Mouse (Mus musculus): ENCODE measurements around the gene Kiss1.

The Kiss1 gene

DNA sequence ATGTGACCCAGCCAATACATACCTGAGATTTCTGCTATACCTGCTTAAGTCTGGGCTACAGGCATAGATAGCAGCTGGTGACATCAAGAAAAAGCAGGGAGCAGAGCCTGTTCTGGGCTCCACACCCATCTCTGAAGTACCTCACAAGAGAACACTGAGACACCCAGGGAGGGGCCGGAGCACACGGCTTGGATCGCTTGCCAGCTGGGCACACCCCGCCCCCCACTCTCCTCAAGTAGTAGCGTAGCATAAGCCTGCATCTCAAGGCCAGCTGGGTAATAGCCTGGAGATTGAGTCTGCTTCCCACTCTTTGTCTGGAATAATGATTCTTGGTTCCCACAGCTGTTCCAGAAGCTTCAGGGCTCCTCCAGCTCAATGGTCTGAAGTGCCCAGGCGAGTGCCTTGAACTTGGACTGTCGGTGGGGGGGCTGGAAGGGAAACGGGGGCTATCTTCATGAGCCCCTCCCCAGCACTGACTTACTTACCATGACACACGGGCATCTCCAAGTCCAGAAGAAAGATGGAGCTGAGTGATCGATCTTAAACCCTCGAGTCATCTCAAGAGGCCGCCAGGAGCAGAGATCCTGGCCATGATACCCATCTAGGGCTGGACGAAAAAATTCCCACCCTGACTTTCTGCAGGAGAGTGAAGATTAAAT lies at the start of gene Kiss1:
Gene Kiss1, plus strand, starts transcription at position 609 of the 659 bp plus-strand sequence.
- DNase-seq (ENCODE audit: low read depth, low spot score): no peak

DNA sequence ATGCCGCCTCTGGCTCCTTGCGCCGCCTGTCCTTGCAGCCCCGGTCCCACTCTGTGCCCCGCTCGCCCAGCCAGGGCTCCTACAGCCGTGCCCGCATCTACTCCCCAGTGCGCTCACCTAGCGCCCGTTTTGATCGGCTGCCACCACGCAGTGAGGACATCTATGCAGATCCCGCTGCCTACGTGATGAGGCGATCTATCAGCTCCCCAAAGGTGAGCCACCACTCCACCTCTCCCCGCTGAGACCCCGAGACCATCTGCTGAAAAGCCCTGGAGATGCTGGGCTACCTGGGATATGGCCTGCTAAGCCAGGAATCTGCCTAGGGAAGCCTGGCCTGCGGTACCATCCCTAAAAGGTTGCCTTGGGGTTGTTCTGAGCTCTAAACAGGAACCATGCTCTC lies 47.5 kb upstream of the Kiss1 start:
- no peak for DNase-seq (ENCODE audit: low read depth, low spot score)

DNA sequence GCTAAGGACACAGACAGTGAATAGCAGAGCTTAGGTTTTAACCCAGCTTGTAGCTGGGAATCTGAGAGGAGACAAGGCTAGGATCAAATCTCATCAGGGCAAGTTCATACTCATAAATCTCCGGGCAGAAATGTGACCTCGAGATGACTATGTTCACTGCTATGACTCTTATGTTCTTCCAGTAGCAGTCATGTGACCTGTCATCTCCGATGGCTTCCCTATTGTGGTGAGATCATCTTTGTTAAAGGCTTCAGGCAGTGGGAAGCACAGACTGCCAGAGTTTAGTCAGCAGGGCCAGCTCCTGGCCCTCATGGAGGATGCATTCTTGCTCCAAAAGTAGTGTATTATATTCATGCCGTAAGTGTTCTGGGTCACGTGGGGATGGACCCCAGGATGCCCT lies 44.7 kb upstream of the Kiss1 start:
- no peak for DNase-seq (ENCODE audit: low read depth, low spot score)

DNA sequence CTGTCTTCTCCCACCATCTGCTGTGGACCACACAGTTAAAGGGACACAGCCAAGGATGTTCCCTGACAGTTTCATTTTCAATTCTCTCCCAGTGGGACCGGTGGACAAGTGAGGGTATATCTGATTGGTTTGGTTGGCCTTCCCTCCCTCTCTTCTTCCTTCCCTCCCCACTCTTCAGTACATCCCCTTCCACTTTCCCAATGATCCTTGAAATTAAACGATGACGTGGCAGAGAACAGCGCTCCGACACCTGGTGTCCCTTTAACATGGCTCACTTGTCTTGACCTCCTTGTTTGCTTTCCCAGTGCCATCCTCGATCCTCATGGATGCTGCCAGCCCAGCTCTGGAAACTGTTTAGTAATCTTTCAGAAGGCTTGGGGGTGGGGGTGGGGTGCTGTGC lies 43.1 kb upstream of the Kiss1 start:
- DNase-seq (ENCODE audit: low read depth, low spot score): no peak

DNA sequence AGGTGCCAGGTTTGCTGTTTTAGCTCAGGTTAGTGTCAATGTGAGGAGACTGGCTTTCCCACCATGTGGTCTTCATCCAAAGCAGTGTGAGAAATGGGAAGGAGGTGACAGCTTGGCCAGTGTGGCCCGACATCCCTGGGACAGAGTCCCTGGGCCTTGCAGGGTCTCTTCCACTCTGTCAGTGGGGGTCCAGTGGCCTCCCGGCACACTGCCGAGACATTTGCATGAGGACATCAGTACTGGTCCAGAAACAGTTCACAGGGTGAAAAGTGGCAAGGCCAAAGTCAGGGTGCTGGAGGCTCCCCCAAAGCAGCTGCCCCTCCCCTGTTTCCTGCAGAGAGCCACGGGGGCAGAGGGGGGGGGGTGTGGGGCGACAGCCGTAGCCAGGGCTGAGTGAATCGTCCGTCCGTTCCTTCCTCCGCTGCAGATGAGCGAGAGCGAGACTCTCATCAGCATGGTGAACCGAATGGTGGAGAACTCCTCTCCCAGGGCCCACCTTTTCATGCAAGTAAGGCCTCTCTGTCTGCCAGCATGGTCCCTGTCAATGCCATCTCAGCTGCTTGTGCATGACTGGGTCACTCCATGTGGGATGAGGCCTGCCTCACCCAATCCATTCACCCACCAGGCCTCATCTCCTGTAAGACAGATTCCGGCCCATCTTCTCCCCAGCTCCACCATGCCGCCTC lies 42.6 kb upstream of the Kiss1 start:
- DNase-seq (ENCODE audit: low read depth, low spot score): no peak

DNA sequence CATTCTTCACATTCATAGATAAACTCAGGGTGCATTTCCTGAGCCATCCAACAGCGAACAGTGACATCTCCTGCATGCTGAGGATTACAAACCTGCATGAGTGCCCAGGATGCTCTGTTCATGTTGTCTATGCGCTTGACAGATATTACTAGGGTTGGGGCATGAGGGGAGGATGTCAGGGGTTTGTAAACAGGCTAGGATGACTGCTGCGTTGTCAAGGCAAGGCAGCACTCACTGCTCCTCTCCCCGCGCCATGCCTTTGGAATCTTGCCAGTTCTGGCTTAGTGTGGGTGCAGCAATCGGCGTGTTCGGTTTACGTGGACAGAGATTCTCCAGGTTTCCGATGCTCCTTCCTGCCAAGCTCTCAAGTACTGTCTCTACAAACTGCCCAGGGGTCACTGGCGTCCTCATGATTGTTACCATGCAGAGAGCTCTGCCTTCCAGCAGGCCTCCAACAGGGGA lies 42.0 kb upstream of the Kiss1 start:
- no peak for DNase-seq (ENCODE audit: low read depth, low spot score)

DNA sequence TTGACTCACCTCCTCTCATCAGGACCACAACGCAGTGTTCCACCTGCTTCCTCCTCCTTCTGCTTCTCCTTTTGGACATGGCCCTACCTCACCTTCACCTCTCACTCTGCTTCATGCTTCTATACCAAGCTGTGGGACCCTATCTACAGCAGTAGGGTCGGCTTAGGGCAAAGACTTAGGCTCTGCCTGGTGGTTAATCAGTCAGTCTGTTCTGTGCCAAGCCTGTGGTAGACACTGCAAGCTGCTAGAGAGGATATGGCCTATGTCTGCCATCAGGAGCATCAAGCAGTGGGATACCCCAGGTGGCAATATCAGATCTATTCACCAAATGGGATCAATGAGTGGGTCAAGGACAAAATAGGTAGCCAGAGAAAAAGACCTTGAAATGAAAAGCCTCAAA lies 41.1 kb upstream of the Kiss1 start:
- DNase-seq (ENCODE audit: low read depth, low spot score): no peak

DNA sequence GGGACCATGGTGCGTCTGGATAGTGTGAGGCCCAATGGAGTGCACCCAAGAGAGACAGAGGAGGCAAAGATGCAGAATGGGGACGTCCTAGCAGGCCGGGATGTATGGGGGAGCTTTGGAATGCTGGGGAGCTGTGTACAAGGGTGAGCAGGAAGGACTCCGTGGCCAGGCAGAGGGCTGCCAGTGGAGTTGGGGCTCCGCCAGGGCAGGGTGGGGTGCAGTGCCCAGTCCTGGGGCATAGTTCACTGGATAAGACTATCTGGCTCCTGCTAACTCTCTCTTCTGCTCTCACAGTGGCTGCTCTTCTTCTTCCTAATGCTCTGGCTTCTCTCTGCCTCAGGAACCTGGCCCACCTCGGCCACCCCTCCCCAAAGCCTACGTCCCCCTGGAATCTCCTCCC lies 35.8 kb upstream of the Kiss1 start:
- DNase-seq (ENCODE audit: low read depth, low spot score): no peak

DNA sequence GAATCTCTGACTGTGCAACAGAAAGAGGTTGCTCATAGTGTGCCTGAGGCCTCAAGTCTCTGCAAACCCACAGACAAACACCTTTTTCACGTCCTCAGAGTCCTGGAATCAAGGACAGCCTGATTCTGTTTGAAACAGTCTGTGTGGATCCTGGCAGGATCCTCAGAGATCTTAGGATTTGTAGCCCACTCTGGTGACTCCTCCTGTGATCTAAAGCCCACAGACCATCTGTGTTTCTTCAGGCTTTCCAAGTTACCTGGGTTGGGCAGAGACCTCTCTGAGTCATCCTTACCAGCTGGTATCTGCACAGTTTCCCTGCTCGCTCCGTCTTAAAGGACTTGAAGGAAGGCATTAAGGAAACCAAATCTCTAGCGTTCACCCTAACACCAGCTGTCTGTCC lies 34.6 kb upstream of the Kiss1 start:
- no peak for DNase-seq (ENCODE audit: low read depth, low spot score)

DNA sequence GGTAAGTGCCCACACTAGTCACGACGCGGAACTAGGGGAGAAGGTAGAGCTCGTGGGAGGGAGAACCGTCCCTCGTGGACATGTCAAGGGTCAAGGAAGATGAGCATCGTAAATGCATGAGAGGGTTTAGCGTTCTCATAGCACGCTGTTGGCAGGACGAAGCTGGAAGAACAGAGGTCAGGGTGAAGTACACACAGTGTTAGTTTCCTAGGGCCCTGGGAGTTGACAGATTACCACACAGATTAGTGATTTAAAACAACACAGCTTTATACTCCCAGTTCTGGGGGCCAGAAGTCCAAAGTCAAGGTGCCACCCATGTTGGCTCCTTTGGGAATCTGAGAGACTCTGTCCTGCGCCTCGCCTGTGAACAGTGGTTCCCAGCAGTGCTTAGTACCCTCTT lies 33.8 kb upstream of the Kiss1 start:
- no peak for DNase-seq (ENCODE audit: low read depth, low spot score)

DNA sequence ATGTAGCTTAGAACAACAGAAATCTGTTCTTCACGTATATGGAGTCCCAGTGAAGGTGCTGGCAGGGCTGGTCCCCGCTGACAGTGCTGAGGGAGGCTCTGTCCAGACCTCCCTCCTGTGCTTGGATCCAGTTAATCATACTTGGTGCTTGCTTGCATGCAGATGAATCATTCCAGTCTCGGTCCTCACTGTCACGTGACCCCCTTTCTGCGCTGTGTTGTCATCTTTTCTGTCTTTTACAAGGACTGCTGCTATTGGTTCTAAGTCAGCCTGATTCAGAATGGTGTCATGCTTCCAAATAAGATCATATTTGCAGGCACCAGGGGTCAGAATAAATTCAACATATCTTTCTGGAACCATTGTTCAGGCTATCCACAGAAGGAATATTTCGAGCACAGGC lies 29.8 kb upstream of the Kiss1 start:
- DNase-seq (ENCODE audit: low read depth, low spot score): no peak

DNA sequence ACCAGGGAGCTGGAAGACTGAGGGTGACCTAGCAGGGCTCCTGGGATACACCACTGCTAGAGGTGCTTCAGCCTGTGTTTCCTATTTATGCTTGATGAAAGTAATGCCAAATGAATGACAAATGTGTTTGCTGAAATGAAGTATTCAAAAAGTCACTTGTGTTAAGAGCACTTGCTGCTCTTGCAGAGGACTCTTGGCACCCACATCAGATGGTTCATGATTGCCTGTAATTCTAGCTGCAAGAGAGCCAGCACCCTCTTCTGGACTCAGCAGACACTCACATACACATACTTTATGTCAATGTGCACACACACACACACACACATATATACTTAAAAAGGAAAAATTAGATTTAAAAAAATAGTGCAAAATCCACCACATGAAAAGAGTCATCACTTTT lies 29.1 kb upstream of the Kiss1 start:
- no peak for DNase-seq (ENCODE audit: low read depth, low spot score)

DNA sequence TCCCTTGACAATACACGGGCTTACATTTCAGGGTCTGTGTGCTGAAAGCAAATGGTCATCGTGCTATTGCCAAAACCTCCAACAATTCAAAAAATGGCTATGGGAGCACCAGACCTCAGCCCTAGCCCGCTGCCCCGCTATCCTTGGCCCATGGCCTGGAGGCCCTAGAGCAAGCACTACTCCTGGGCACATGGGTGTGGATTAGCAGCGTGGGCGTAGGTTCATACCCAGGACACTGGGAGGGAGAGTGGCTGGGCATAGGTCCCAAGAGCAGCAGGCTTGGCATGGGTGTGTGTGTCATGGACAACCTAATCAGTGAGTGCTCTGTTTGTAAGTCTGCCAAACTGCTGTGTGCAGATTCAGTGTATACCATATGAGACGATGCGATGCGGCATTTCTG lies 25.3 kb upstream of the Kiss1 start:
- DNase-seq (ENCODE audit: low read depth, low spot score): no peak

DNA sequence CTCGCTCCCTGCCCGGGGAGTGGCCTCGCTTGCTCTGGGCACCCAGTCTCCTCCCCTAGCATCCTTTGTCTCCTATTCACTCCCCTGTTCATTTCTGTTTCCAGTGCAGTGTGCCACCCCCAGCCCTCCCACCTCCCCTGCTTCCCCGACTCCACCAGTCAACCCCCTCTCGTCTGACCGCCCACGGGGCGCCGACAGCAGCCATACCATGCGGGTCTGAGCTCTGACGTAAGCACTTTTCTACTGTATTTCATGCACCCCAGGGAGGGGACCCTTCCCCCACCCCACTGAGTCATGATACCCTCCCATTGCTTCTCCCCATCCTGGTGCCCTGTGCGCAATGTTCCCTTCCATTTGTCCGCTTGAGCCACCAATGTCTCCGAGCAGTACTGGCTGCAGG lies 22.9 kb upstream of the Kiss1 start:
- no peak for DNase-seq (ENCODE audit: low read depth, low spot score)

DNA sequence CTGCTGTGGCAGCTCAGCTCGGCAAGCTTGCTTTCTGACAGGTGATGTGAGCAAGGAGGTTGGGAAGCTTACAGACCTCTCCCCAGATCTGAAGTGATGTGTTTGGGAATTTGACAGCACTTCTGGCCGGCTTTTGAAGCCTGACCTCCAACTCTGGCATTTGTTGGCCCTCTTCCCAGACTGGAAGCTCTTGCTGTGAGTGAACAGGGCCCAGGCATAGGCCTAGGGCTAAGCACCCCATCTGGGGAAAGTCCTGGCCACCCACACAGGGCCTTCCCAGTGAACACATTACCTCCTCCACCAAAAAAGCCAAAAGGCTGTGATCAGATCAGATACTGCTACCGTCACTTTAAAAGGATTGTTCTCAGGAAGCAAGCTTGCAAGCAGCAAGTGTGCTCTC lies 19.1 kb upstream of the Kiss1 start:
- no peak for DNase-seq (ENCODE audit: low read depth, low spot score)

DNA sequence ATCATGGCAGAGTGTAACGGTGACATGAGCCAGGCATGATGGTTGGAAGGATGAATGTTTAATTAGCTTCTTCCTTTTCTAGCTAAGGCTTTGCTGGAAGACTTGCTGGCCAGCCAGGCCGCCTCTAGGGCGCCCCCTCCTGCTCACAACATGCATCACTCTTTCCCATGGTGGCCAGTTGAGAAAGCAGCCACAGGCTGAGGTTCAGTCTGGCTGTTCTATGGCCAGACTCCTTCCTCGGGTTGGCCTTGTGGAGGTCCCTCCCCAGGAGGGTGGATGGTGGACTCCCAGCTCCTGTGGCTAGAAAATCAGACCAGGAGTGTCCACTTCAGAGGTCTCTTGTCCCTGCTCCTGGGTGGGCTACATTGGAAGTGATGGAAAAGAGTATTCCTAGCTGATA lies 14.8 kb upstream of the Kiss1 start:
- DNase-seq (ENCODE audit: low read depth, low spot score): peak; percentile 46

DNA sequence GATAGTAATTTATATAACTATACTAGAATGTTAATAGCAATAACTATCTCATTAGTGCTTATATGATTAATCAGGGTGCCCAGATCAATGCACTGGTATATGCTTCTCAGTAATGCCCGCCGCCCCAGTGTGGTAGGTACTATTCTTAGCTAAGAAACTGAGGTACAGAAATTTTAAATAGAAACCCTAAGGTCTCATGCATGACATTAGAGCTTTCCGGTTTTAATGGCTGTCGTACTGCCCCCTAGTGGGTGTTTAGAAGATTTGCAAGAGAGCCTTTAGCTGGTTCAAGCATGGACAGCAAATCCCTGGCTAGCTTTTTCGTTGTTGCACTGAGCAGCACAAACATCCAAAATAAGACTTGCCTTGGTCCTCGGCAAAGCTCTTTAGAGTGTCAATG lies 14.4 kb upstream of the Kiss1 start:
- DNase-seq (ENCODE audit: low read depth, low spot score): peak; percentile 64

DNA sequence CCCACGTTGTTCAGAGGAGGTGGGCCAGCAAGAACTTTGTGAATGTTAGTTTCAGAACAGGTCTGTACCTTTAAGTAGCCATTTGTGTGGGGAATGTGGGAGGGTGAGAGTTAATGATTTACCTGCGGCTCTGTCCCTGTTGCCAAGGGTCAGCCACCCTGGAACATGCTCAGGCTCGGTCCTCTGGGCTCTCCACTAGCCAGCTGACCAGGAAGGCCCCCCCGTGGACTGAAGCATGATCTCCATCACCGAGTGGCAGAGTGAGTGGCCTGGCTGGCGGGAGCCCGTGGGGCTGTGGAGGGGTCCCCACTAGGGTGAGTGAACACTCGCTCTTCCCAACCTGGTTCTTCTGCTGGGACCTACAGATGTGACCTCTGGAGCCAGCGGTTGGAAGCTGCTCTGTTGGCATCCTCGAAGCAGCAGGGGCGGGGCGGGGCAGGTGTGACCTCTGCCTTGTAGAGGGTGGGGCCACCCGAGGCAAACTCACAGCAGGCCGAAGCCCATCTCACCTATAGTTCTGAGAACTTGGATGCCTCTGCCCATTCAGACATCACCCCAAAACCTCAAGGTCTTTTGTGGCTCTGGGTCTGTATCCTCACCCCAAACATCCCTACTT lies 11.9 kb upstream of the Kiss1 start, which contains the start of gene Golt1a:
Gene Golt1a, plus strand, starts transcription at position 149 of the 616 bp plus-strand sequence.
- DNase-seq (ENCODE audit: low read depth, low spot score): no peak

DNA sequence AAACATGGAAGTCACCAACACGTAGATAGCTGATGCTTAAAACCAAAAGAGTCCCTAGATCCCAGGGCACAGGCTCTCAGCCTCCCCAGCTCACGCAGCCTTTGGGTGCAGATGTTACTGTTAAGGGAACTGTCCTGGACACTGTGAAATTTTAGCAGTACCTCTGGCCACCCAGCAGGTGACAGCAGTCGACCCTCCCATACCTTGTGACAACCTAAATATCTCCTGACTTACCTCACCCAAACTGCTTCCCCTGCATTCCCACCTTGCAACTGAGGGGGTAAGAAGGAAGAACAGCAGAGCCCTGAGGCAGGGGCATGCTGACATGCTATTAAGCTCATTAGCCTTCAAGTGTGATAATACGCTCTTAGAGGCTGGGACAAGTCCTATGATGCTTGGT lies 10.4 kb upstream of the Kiss1 start:
- no peak for DNase-seq (ENCODE audit: low read depth, low spot score)

DNA sequence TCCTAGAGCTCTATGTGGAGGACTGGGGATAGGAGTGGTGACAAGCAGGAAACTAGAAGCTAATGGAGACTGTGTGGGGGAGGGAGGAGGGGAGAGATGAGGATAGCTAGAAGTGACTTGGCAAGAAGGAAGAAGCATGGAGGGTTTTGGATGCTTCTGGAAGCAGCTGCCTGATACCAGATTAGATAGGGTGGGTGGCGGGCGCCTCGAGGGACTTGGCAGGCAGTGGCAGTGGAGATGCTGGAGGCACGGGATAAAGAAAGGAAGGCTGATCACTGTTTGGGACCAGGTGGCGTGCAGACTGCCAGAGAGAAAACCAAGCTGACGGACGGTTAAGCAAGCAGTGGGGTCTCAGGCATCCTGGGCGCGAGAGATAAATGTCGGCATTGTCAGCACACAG lies 9.7 kb upstream of the Kiss1 start:
- no peak for DNase-seq (ENCODE audit: low read depth, low spot score)

DNA sequence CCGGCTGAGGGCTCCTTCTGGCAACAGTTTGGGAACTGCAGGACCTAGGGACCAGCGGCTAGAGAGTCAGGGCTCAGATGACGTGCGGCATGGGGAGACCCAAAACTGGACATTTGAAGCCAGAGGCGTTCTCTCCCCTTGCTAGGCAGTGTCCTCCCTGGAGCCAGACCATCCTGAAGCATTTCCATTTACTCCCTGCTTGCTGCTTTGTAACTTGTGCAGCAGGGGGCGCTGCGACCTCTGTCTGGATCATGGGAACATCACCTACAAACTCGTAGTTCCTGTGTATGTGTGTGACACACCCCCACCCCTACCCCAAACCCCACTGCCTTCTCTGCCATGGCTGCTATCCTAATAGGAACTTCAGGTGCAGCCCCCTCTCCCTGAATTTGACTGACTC lies 7.3 kb upstream of the Kiss1 start:
- DNase-seq (ENCODE audit: low read depth, low spot score): peak; percentile 37

DNA sequence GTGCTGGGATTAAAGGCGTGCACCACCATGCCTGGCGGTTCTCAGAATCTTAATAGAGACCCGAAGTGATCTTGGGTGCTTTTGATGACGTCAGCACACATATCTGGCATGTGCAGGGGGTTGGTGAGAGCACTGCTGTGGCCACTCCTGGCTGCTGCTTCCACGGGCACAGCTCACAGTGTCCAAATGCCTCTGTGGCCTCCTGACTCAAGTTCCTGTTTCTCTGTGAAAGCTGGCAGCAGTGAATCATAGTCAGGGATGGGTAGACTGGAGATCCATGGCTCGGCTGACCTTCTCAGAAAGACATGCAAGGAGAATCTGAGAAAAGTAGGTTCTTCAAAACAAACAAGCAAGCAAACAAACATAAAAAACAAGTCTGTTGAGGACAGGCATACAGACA lies 5.9 kb upstream of the Kiss1 start:
- no peak for DNase-seq (ENCODE audit: low read depth, low spot score)

DNA sequence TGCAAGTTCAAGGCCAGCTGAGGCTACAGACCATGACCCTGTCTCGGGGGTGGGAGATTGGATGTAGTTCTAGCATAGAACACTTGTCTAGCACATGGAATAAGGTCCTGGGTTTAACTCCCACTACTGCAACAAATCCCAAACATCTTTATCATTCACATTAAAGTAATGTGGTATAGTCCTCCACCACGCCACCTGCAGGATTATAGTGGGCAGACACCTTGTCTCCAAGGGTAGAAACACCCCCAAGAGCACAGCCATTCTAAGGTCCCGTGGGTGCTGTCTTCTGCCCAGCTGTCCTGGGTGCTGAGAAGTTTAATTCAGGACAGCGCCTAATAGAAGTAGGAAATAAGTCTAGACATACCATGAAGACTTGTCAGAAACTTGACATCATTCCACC lies 5.1 kb upstream of the Kiss1 start:
- DNase-seq (ENCODE audit: low read depth, low spot score): no peak
